Comparison of ENCODE assay signal across 8 mouse cellular contexts in the genomic region with DNA sequence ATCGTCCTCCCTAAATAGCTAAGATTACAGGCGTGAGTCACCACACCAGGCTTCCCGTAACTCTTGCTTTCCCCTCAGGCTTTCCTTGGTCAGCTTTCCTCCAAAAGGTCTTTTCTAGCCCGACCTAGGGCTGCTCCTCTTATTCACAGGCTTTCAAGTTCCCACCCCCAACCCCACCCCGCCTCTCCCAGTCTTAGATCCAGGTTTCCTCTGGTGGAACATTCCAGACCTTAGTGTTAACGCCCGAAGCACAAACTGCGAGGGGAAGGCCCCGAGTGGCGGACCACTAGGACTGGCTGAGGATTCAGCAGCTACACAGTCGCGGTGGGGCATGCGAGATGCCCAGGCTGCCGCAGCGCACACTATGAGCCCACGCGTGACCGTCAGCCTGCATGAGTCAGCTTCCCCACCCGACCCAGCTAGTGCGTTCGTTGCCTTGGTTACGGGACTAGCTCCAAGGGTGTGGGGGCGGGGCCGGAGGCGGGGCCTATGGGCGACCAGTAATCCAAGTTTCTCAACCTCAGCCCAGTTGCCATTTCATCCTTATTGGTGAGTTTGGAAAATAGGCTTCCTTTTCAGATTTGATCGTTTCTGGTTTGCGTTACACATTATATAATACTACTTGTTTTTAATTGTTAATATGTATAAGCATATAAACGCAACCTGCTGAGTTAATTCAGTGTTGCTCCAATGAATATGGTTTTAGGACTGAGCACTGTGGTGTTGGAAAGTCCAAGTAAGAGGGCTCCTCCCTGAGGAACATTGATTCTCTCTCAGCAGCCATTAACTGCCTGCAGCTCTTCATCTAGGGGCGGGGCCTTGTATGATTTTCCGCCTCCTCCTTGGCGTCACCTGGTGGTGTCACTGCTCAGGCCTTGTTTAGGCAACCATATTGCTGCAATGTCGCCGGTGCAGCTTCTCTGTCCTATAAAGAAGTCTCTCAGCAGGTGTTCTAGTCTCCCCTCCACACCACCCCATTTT. TPM values are rescaled to one million over a fixed set of nuclear protein-coding genes. Genes with fewer than 3 reads are reported as not detected.
DNase-seq lines count a peak whose midpoint lies in the region; ATAC-seq and TF ChIP-seq lines count a peak whose summit lies in the region.

No protein-coding gene starts in this region.

- under 1% methylated on average over 34 of the region's 34 CpGs for WGBS in embryonic facial prominence, embryonic 13.5 days
- 3% methylated on average over 34 of the region's 34 CpGs for WGBS in heart, adult 2 months
- 1% methylated on average over 34 of the region's 34 CpGs for WGBS in limb, embryonic 14.5 days
- WGBS in midbrain, postnatal 0 days = 2% methylated on average over 34 of the region's 34 CpGs

- no peaks in the 10 kb centered on the region for H3K27me3 ChIP-seq in embryonic facial prominence, embryonic 13.5 days
- H3K27me3 ChIP-seq in heart, adult 2 months (ENCODE audit: control insufficient read depth, insufficient read depth, low read length) = no peaks in the 10 kb centered on the region
- no peaks in the 10 kb centered on the region for H3K27me3 ChIP-seq in limb, embryonic 14.5 days (ENCODE audit: control insufficient read depth, insufficient read depth, low read length)
- H3K27me3 ChIP-seq in midbrain, postnatal 0 days (ENCODE audit: insufficient read depth, low read length) = no peaks in the 10 kb centered on the region

- peaks cover 6% of the 10 kb centered on the region; the same call in 1 of the 2 replicates for H3K36me3 ChIP-seq in embryonic facial prominence, embryonic 13.5 days
- no peaks in the 10 kb centered on the region for H3K36me3 ChIP-seq in heart, adult 2 months (ENCODE audit: control insufficient read depth, insufficient read depth, low read length)
- H3K36me3 ChIP-seq in limb, embryonic 14.5 days (ENCODE audit: control insufficient read depth, insufficient read depth, low read length) = peaks cover 8% of the 10 kb centered on the region; the same call in 1 of the 2 replicates
- no peaks in the 10 kb centered on the region for H3K36me3 ChIP-seq in midbrain, postnatal 0 days (ENCODE audit: insufficient read depth, low read length)

- peak; percentile 46 for TF ChIP-seq CTCF in heart, adult 2 months (IDR thresholded peaks at IDR 0.05)
- peak; percentile 66 for TF ChIP-seq CTCF in midbrain, postnatal 0 days (IDR thresholded peaks at IDR 0.05)

- peaks cover 36% of the 10 kb centered on the region for H3K4me1 ChIP-seq in embryonic facial prominence, embryonic 13.5 days
- H3K4me1 ChIP-seq in heart, adult 2 months (ENCODE audit: control insufficient read depth, insufficient read depth, low read length) = peaks cover 12% of the 10 kb centered on the region
- peaks cover 14% of the 10 kb centered on the region for H3K4me1 ChIP-seq in limb, embryonic 14.5 days (ENCODE audit: control insufficient read depth, insufficient read depth, low read length)
- peaks cover 2% of the 10 kb centered on the region; the same call in 1 of the 2 replicates for H3K4me1 ChIP-seq in midbrain, postnatal 0 days (ENCODE audit: insufficient read depth, low read length)

- DNase-seq in 3134 (ENCODE audit: extremely low read depth, insufficient read length, low spot score) = peak; percentile 99
- DNase-seq in adrenal gland, postnatal 36 days = peak; percentile 97 to 99
- peak; percentile 93 to 94 for DNase-seq in heart, adult 2 months
- peak; percentile 97 for DNase-seq in kidney, adult 9 months
- peak; percentile 97 for DNase-seq in limb, embryonic 14.5 days (ENCODE audit: low spot score)
- DNase-seq in midbrain, postnatal 0 days (ENCODE audit: low spot score) = peak; percentile 97
- DNase-seq in spleen, postnatal 14 days (ENCODE audit: low spot score in 2 of 2) = peak; percentile 54 to 71

- no peaks in the 10 kb centered on the region for H3K79me2 ChIP-seq in heart, adult 2 months (replicated peaks; ENCODE audit: control insufficient read depth, insufficient read depth, low read length)

- peak; percentile 79 for ATAC-seq in embryonic facial prominence, embryonic 13.5 days (ENCODE audit: insufficient number of reproducible peaks, insufficient read depth, low FRiP score, low TSS enrichment, low read depth)
- peak; percentile 83 for ATAC-seq in limb, embryonic 14.5 days (ENCODE audit: low FRiP score, low read depth)
- ATAC-seq in midbrain, postnatal 0 days (ENCODE audit: low FRiP score) = peak; percentile 90

- peak overlapping the region; percentile 55 for H3K4me3 ChIP-seq in embryonic facial prominence, embryonic 13.5 days
- H3K4me3 ChIP-seq in heart, adult 2 months = peak overlapping the region; percentile 50
- peak overlapping the region; percentile 45 for H3K4me3 ChIP-seq in limb, embryonic 14.5 days (replicated peaks; ENCODE audit: low read length)
- H3K4me3 ChIP-seq in midbrain, postnatal 0 days (ENCODE audit: low read depth, low read length) = peak overlapping the region; percentile 40

- intact Hi-C loops in heart, adult 2 months (cut with DNase I) = loop anchor here (5.0 kb wide), 2 partner anchors 63 to 103 kb away; a partner anchor contains a TSS

- 0 out of 2 replicates have a peak, but pooled peaks have one; percentile 67 for TF ChIP-seq EP300 in heart, adult 2 months (IDR thresholded peaks at IDR 0.05; ENCODE audit: insufficient read depth, low read depth, low read length)

- H3K27ac ChIP-seq in embryonic facial prominence, embryonic 13.5 days = peak overlapping the region; percentile 91
- peak overlapping the region; percentile 92 for H3K27ac ChIP-seq in heart, adult 2 months
- peak overlapping the region; percentile 86 for H3K27ac ChIP-seq in limb, embryonic 14.5 days (replicated peaks; ENCODE audit: low read depth, low read length)
- peak overlapping the region; percentile 92 for H3K27ac ChIP-seq in midbrain, postnatal 0 days (ENCODE audit: low read depth, low read length)

- H3K9ac ChIP-seq in embryonic facial prominence, embryonic 13.5 days = peak overlapping the region; percentile 70
- H3K9ac ChIP-seq in heart, adult 2 months (ENCODE audit: low read depth, low read length) = peak overlapping the region; percentile 66
- H3K9ac ChIP-seq in limb, embryonic 14.5 days (ENCODE audit: low read depth, low read length, severe bottlenecking) = peak overlapping the region; percentile 53
- H3K9ac ChIP-seq in midbrain, postnatal 0 days (replicated peaks; ENCODE audit: low read length, poor library complexity, severe bottlenecking) = peak overlapping the region; percentile 63

- no peaks in the 10 kb centered on the region for H3K9me3 ChIP-seq in embryonic facial prominence, embryonic 13.5 days
- no peaks in the 10 kb centered on the region for H3K9me3 ChIP-seq in limb, embryonic 14.5 days (ENCODE audit: control insufficient read depth, low read length)
- no peaks in the 10 kb centered on the region for H3K9me3 ChIP-seq in midbrain, postnatal 0 days (ENCODE audit: low read length)

- peak; percentile 66 for TF ChIP-seq POLR2A in heart, adult 2 months (IDR thresholded peaks at IDR 0.05; ENCODE audit: insufficient read depth, low read depth, low read length)
- TF ChIP-seq POLR2A in limb, embryonic 14.5 days (IDR thresholded peaks at IDR 0.05; ENCODE audit: borderline replicate concordance, extremely low read depth, insufficient read depth, insufficient read length) = no peak

- H3K4me2 ChIP-seq in embryonic facial prominence, embryonic 13.5 days = peak overlapping the region; percentile 81
- H3K4me2 ChIP-seq in limb, embryonic 14.5 days (replicated peaks; ENCODE audit: low read depth, low read length, severe bottlenecking) = peak overlapping the region; percentile 75
- peak overlapping the region; percentile 67 for H3K4me2 ChIP-seq in midbrain, postnatal 0 days (ENCODE audit: low read depth, low read length, poor library complexity, severe bottlenecking)

RNA-seq across cellular contexts. Expression of a gene that starts 2.8 kb away (rescaled TPM):
- 10 to 100 TPM; 16.9 to 25.4 TPM for total RNA-seq in adrenal gland, postnatal 36 days (2021)
- polyA plus RNA-seq in embryonic facial prominence, embryonic 13.5 days (2015; fragmentation: Nextera tagmentation; extraction: Ambion mirVana) = 9.1 and 10.5 TPM in 2 replicates
- total RNA-seq in heart, adult 2 months (2021) = 1 to 10 TPM; 3.2 TPM
- 2.8 and 4.4 TPM in 2 replicates for polyA plus RNA-seq in heart, adult 2 months (2012; rRNA removed)
- 9.8 and 11.1 TPM in 2 replicates for polyA plus RNA-seq in limb, embryonic 14.5 days (2012; rRNA removed)
- polyA plus RNA-seq in limb, embryonic 14.5 days (2014; fragmentation: Nextera tagmentation; extraction: Ambion mirVana) = 8.9 and 10.8 TPM in 2 replicates
- 5.9 and 9.3 TPM in 2 replicates for total RNA-seq in midbrain, postnatal 0 days (2014; rRNA removed)
- 10.2 and 10.9 TPM in 2 replicates for polyA plus RNA-seq in midbrain, postnatal 0 days (2015; fragmentation: Nextera tagmentation; extraction: Ambion mirVana)

RNA-seq across cellular contexts. Expression of a gene that starts 8.5 kb away (rescaled TPM):
- 100 to 1,000 TPM; 406 to 411 TPM for total RNA-seq in adrenal gland, postnatal 36 days (2021)
- polyA plus RNA-seq in embryonic facial prominence, embryonic 13.5 days (2015; fragmentation: Nextera tagmentation; extraction: Ambion mirVana) = 710 and 723 TPM in 2 replicates
- total RNA-seq in heart, adult 2 months (2021) = 100 to 1,000 TPM; 788 to 884 TPM
- polyA plus RNA-seq in heart, adult 2 months (2012; rRNA removed) = 870 and 1,222 TPM in 2 replicates
- 636 and 744 TPM in 2 replicates for polyA plus RNA-seq in limb, embryonic 14.5 days (2012; rRNA removed)
- 808 and 825 TPM in 2 replicates for polyA plus RNA-seq in limb, embryonic 14.5 days (2014; fragmentation: Nextera tagmentation; extraction: Ambion mirVana)
- 392 and 419 TPM in 2 replicates for total RNA-seq in midbrain, postnatal 0 days (2014; rRNA removed)
- polyA plus RNA-seq in midbrain, postnatal 0 days (2015; fragmentation: Nextera tagmentation; extraction: Ambion mirVana) = 415 and 480 TPM in 2 replicates

RNA-seq across cellular contexts. Expression of a gene that starts 23.7 kb away (rescaled TPM):
- total RNA-seq in adrenal gland, postnatal 36 days (2021) = 100 to 1,000 TPM; 120 to 126 TPM
- polyA plus RNA-seq in embryonic facial prominence, embryonic 13.5 days (2015; fragmentation: Nextera tagmentation; extraction: Ambion mirVana) = 149 and 163 TPM in 2 replicates
- total RNA-seq in heart, adult 2 months (2021) = 10 to 100 TPM; 68.4 to 72.3 TPM
- 51.0 and 74.9 TPM in 2 replicates for polyA plus RNA-seq in heart, adult 2 months (2012; rRNA removed)
- polyA plus RNA-seq in limb, embryonic 14.5 days (2012; rRNA removed) = 105 and 119 TPM in 2 replicates
- 115 and 120 TPM in 2 replicates for polyA plus RNA-seq in limb, embryonic 14.5 days (2014; fragmentation: Nextera tagmentation; extraction: Ambion mirVana)
- total RNA-seq in midbrain, postnatal 0 days (2014; rRNA removed) = 218 and 219 TPM in 2 replicates
- 201 and 214 TPM in 2 replicates for polyA plus RNA-seq in midbrain, postnatal 0 days (2015; fragmentation: Nextera tagmentation; extraction: Ambion mirVana)

RNA-seq across cellular contexts. Expression of a gene that starts 23.7 kb away (rescaled TPM):
- total RNA-seq in adrenal gland, postnatal 36 days (2021) = 1 to 10 TPM; 5.9 to 9.2 TPM
- polyA plus RNA-seq in embryonic facial prominence, embryonic 13.5 days (2015; fragmentation: Nextera tagmentation; extraction: Ambion mirVana) = 142 and 184 TPM in 2 replicates
- under 1 TPM; 0.32 to 0.70 TPM for total RNA-seq in heart, adult 2 months (2021)
- 0.72 and 1.9 TPM in 2 replicates for polyA plus RNA-seq in heart, adult 2 months (2012; rRNA removed)
- polyA plus RNA-seq in limb, embryonic 14.5 days (2012; rRNA removed) = 141 and 164 TPM in 2 replicates
- polyA plus RNA-seq in limb, embryonic 14.5 days (2014; fragmentation: Nextera tagmentation; extraction: Ambion mirVana) = 128 and 146 TPM in 2 replicates
- 9.4 and 16.7 TPM in 2 replicates for total RNA-seq in midbrain, postnatal 0 days (2014; rRNA removed)
- polyA plus RNA-seq in midbrain, postnatal 0 days (2015; fragmentation: Nextera tagmentation; extraction: Ambion mirVana) = 15.0 and 16.0 TPM in 2 replicates

RNA-seq across cellular contexts. Expression of a gene that starts 26.1 kb away (rescaled TPM):
- under 1 TPM in 1 of 2 experiments, not detected in 1; 0.43 TPM for total RNA-seq in adrenal gland, postnatal 36 days (2021)
- polyA plus RNA-seq in embryonic facial prominence, embryonic 13.5 days (2015; fragmentation: Nextera tagmentation; extraction: Ambion mirVana) = 0.97 and 1.3 TPM in 2 replicates
- not detected for total RNA-seq in heart, adult 2 months (2021)
- polyA plus RNA-seq in heart, adult 2 months (2012; rRNA removed) = 0.53 and 3.2 TPM in 2 replicates
- polyA plus RNA-seq in limb, embryonic 14.5 days (2012; rRNA removed) = 1.1 TPM in 2 replicates
- polyA plus RNA-seq in limb, embryonic 14.5 days (2014; fragmentation: Nextera tagmentation; extraction: Ambion mirVana) = 0.88 and 1.2 TPM in 2 replicates
- 12.7 and 12.8 TPM in 2 replicates for total RNA-seq in midbrain, postnatal 0 days (2014; rRNA removed)
- polyA plus RNA-seq in midbrain, postnatal 0 days (2015; fragmentation: Nextera tagmentation; extraction: Ambion mirVana) = 6.1 and 9.0 TPM in 2 replicates

Comparison
In these comparisons a context has a peak if more than half of its experiments do, and no peak if none do; other contexts are left out.
1. Peak in every context shown above with its lines: DNase-seq, ATAC-seq, H3K4me3 ChIP-seq and H3K27ac ChIP-seq.